Mouse (Mus musculus): ENCODE results near the gene Plagl1. TPM values are rescaled to one million over a fixed set of nuclear protein-coding genes. Genes with fewer than 3 reads are reported as not detected.
"Not testable (repeated sequence)": the region's sequence is repeated elsewhere in the genome, so short reads cannot be mapped to it uniquely, and the experiment has no call there.

The Plagl1 gene
- 34.7 and 36.2 TPM in 2 replicates for polyA plus RNA-seq (2015; fragmentation: Nextera tagmentation; extraction: Ambion mirVana)

- Histone ChIP-seq H3K9ac (peak within 1 kb of the TSS; percentile 50), H3K27ac (no peak within 1 kb of the TSS), H3K4me1 (peaks cover 12% of the 10 kb centered on the region), H3K27me3 (replicated peaks) (peaks cover 16% of the 10 kb centered on the region), H3K4me3 (peak within 1 kb of the TSS; percentile 40), H3K4me2 (peak within 1 kb of the TSS; percentile 67), H3K36me3 (replicated peaks) (no peaks in the 10 kb centered on the region), H3K9me3 (no peaks in the 10 kb centered on the region)
- peak; percentile 23; the same call in 1 of the 2 replicates for ATAC-seq (replicated peaks)
- 61% methylated on average over 11 of the region's 11 CpGs for WGBS
Measured at GRCm38 (mm10) chr10:13060021-13060668, at the start of gene Plagl1. Plagl1 (plus strand) TSS chr10:13060504.

GRCm38 (mm10) chr10:13014026-13014425 is 46.3 kb upstream of the Plagl1 start:
- no peak overlapping the region for H3K4me3 ChIP-seq
- no peak for ATAC-seq (replicated peaks)
- H3K9ac ChIP-seq: no peak overlapping the region
- H3K4me2 ChIP-seq: no peak overlapping the region
- H3K9me3 ChIP-seq: no peaks in the 10 kb centered on the region
- no peak overlapping the region for H3K27ac ChIP-seq
- H3K4me1 ChIP-seq: peaks cover 15% of the 10 kb centered on the region
- no peaks in the 10 kb centered on the region for H3K27me3 ChIP-seq (replicated peaks)
- no peaks in the 10 kb centered on the region for H3K36me3 ChIP-seq (replicated peaks)
- 72% methylated on average over 7 of the region's 7 CpGs for WGBS

GRCm38 (mm10) chr10:13016573-13016972 is 43.7 kb upstream of the Plagl1 start:
- Histone ChIP-seq H3K27ac (no peak overlapping the region), H3K9me3 (no peaks in the 10 kb centered on the region), H3K36me3 (replicated peaks) (no peaks in the 10 kb centered on the region), H3K27me3 (replicated peaks) (no peaks in the 10 kb centered on the region), H3K4me3 (no peak overlapping the region), H3K4me2 (no peak overlapping the region), H3K4me1 (no peaks in the 10 kb centered on the region), H3K9ac (no peak overlapping the region)
- peak; percentile 70 for ATAC-seq (replicated peaks)
- WGBS: 29% methylated on average over 4 of the region's 4 CpGs

GRCm38 (mm10) chr10:13018510-13018909 is 41.8 kb upstream of the Plagl1 start:
- no peak overlapping the region for H3K4me3 ChIP-seq
- ATAC-seq (replicated peaks): no peak; the same call in 1 of the 2 replicates
- H3K9me3 ChIP-seq: no peaks in the 10 kb centered on the region
- H3K4me1 ChIP-seq: no peaks in the 10 kb centered on the region
- no peak overlapping the region for H3K9ac ChIP-seq
- WGBS: 59% methylated on average over 7 of the region's 7 CpGs
- H3K36me3 ChIP-seq (replicated peaks): no peaks in the 10 kb centered on the region
- H3K27me3 ChIP-seq (replicated peaks): no peaks in the 10 kb centered on the region
- H3K4me2 ChIP-seq: no peak overlapping the region
- H3K27ac ChIP-seq: no peak overlapping the region

GRCm38 (mm10) chr10:13019026-13019425 is 41.3 kb upstream of the Plagl1 start:
- Histone ChIP-seq H3K27ac (no peak overlapping the region), H3K9me3 (no peaks in the 10 kb centered on the region), H3K4me2 (no peak overlapping the region), H3K27me3 (replicated peaks) (no peaks in the 10 kb centered on the region), H3K4me1 (no peaks in the 10 kb centered on the region), H3K4me3 (no peak overlapping the region), H3K9ac (no peak overlapping the region), H3K36me3 (replicated peaks) (no peaks in the 10 kb centered on the region)
- WGBS: 76% methylated on average over 5 of the region's 5 CpGs
- ATAC-seq (replicated peaks): no peak

GRCm38 (mm10) chr10:13022103-13022502 is 38.2 kb upstream of the Plagl1 start:
- no peak overlapping the region for H3K27ac ChIP-seq
- no peak overlapping the region for H3K4me2 ChIP-seq
- no peak overlapping the region for H3K9ac ChIP-seq
- no peaks in the 10 kb centered on the region for H3K36me3 ChIP-seq (replicated peaks)
- WGBS: 93% methylated on average over 4 of the region's 4 CpGs
- H3K27me3 ChIP-seq (replicated peaks): no peaks in the 10 kb centered on the region
- H3K9me3 ChIP-seq: no peaks in the 10 kb centered on the region
- H3K4me1 ChIP-seq: no peaks in the 10 kb centered on the region
- ATAC-seq (replicated peaks): no peak
- no peak overlapping the region for H3K4me3 ChIP-seq

- H3K4me2 ChIP-seq; H3K27me3 ChIP-seq (replicated peaks); H3K4me3 ChIP-seq; H3K9me3 ChIP-seq; H3K4me1 ChIP-seq; H3K9ac ChIP-seq; ATAC-seq (replicated peaks); H3K27ac ChIP-seq; H3K36me3 ChIP-seq (replicated peaks): not testable (repeated sequence)
- 78% methylated on average over 3 of the region's 3 CpGs for WGBS
Measured at GRCm38 (mm10) chr10:13023985-13024384, 36.3 kb upstream of the Plagl1 start.

- no peaks in the 10 kb centered on the region for H3K36me3 ChIP-seq (replicated peaks)
- 91% methylated on average over 5 of the region's 5 CpGs for WGBS
- no peak overlapping the region for H3K27ac ChIP-seq
- no peaks in the 10 kb centered on the region for H3K9me3 ChIP-seq
- H3K9ac ChIP-seq: no peak overlapping the region
- H3K4me3 ChIP-seq: no peak overlapping the region
- ATAC-seq (replicated peaks): no peak
- no peak overlapping the region for H3K4me2 ChIP-seq
- H3K27me3 ChIP-seq (replicated peaks): no peaks in the 10 kb centered on the region
- no peaks in the 10 kb centered on the region for H3K4me1 ChIP-seq
Measured at GRCm38 (mm10) chr10:13027702-13028101, 32.6 kb upstream of the Plagl1 start.

- WGBS: 97% methylated on average over 1 of the region's 1 CpGs
- ATAC-seq (replicated peaks): no peak
- Histone ChIP-seq H3K4me2 (no peak overlapping the region), H3K27ac (no peak overlapping the region), H3K9ac (no peak overlapping the region), H3K27me3 (replicated peaks) (no peaks in the 10 kb centered on the region), H3K4me3 (no peak overlapping the region), H3K4me1 (no peaks in the 10 kb centered on the region), H3K36me3 (replicated peaks) (no peaks in the 10 kb centered on the region), H3K9me3 (no peaks in the 10 kb centered on the region)
Measured at GRCm38 (mm10) chr10:13028215-13028614, 32.1 kb upstream of the Plagl1 start.

- Histone ChIP-seq H3K4me1 (no peaks in the 10 kb centered on the region), H3K9ac (no peak overlapping the region), H3K27ac (no peak overlapping the region), H3K27me3 (replicated peaks) (no peaks in the 10 kb centered on the region), H3K36me3 (replicated peaks) (no peaks in the 10 kb centered on the region), H3K4me2 (no peak overlapping the region), H3K4me3 (no peak overlapping the region), H3K9me3 (no peaks in the 10 kb centered on the region)
- no peak for ATAC-seq (replicated peaks)
- WGBS: 90% methylated on average over 5 of the region's 5 CpGs
Measured at GRCm38 (mm10) chr10:13029416-13029815, 30.9 kb upstream of the Plagl1 start.

GRCm38 (mm10) chr10:13035270-13035669 is 25.0 kb upstream of the Plagl1 start:
- Histone ChIP-seq H3K27ac (no peak overlapping the region), H3K36me3 (replicated peaks) (no peaks in the 10 kb centered on the region), H3K9me3 (no peaks in the 10 kb centered on the region), H3K4me1 (no peaks in the 10 kb centered on the region), H3K9ac (no peak overlapping the region), H3K4me3 (no peak overlapping the region), H3K4me2 (no peak overlapping the region), H3K27me3 (replicated peaks) (no peaks in the 10 kb centered on the region)
- ATAC-seq (replicated peaks): no peak
- WGBS: 85% methylated on average over 3 of the region's 3 CpGs

- Histone ChIP-seq H3K4me1 (no peaks in the 10 kb centered on the region), H3K9me3 (no peaks in the 10 kb centered on the region), H3K9ac (no peak overlapping the region), H3K4me2 (no peak overlapping the region), H3K27ac (no peak overlapping the region), H3K4me3 (no peak overlapping the region), H3K36me3 (replicated peaks) (no peaks in the 10 kb centered on the region), H3K27me3 (replicated peaks) (no peaks in the 10 kb centered on the region)
- no peak for ATAC-seq (replicated peaks)
- WGBS: 87% methylated on average over 5 of the region's 5 CpGs
Measured at GRCm38 (mm10) chr10:13039637-13040174, 20.6 kb upstream of the Plagl1 start.

- H3K27ac ChIP-seq: no peak overlapping the region
- 82% methylated on average over 11 of the region's 11 CpGs for WGBS
- no peaks in the 10 kb centered on the region for H3K9me3 ChIP-seq
- no peaks in the 10 kb centered on the region for H3K4me1 ChIP-seq
- H3K4me3 ChIP-seq: no peak overlapping the region
- no peak overlapping the region for H3K4me2 ChIP-seq
- H3K36me3 ChIP-seq (replicated peaks): no peaks in the 10 kb centered on the region
- H3K9ac ChIP-seq: no peak overlapping the region
- 0 out of 2 replicates have a peak, but pooled peaks have one; percentile 20 for ATAC-seq (replicated peaks)
- no peaks in the 10 kb centered on the region for H3K27me3 ChIP-seq (replicated peaks)
Measured at GRCm38 (mm10) chr10:13044659-13045058, 15.6 kb upstream of the Plagl1 start.

Measured in midbrain, embryonic 15.5 days (tissue).